Mouse (Mus musculus) T-helper 1 cell (primary cell): ENCODE results near the gene Rps10.
"Not testable (repeated sequence)": the region's sequence is repeated elsewhere in the genome, so short reads cannot be mapped to it uniquely, and the experiment has no call there.

Experiments
- in situ Hi-C: fragments of 300-600 bp; cut with MboI, MseI; formaldehyde crosslinking; loops from one replicate; pipeline ENCODE4 v1.15.1; 2025; ENCODE audit warnings: high pct_unique_total_duplicates

The Rps10 gene

GRCm38 (mm10) chr17:27643756-27644155, 7.3 kb upstream of the Rps10 start:
- in situ Hi-C loops = no loop called here

DNA sequence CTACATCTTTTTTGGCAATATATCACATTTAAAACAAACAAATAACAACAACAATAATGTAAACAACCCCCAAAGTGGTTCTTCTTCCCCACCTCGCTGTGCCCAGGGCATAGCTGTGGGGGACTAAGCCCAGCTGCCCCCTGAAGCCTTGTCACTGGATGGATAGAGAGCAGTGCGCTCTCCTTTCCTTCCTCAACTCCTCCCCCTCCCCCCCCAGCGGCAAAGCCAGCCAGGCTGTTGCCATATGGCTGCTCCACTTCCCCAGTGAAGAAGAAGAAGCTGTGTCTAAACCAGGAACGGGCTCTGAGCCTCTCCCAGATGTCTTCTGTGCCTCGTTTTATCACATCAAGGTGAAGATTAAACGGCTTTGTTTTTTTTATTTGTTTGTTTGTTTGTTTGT, 6.6 kb upstream of the Rps10 start:
- in situ Hi-C loops = no loop called here

- in situ Hi-C loops = no loop called here
These were observed 6.1 kb upstream of the Rps10 start for GRCm38 (mm10) chr17:27642491-27643062.

- in situ Hi-C loops = not testable (repeated sequence)
These were observed 3.4 kb upstream of the Rps10 start for GRCm38 (mm10) chr17:27639851-27640250.

DNA sequence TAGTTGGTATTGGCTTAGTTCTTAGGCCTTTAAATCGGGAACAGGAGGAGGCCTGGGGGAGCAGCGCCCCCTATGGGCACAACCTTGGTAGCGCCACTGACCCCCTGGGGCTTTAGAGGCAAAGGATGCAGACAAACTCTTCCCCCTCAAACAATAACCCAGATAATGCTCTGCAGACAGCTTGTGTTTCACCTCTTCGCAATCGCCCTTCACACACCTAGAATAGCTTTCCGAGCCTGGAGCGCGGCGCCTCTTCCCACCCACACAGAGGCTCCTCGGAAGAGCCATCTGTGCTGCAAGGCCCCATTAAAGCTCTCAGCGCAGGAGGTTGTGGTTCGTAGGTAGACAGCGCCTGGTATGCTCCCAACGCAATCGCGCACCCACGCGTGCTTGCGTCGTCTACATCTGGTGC, 2.5 kb upstream of the Rps10 start:
- in situ Hi-C loops = no loop called here

DNA sequence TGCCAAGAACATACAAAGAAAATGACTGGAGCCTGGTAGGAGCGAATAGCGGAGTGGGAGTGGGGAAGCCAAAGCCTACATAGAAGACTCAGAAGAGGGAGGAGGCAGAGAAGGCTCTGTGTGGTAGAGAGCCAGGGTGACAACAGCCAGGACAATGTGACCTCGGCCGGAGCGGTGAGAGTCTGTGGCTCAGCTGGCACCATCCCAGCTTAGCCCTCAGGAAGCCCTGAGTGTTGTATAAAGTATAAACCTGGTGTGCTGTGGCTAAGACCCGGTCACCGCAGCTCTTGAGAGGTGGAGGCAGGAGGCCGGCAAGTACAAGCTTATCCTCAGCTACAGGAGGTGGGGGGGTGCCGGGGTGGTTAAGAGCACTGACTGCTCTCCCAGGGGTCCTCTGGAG, 864 bp upstream of the Rps10 start:
- in situ Hi-C loops = no loop called here

DNA sequence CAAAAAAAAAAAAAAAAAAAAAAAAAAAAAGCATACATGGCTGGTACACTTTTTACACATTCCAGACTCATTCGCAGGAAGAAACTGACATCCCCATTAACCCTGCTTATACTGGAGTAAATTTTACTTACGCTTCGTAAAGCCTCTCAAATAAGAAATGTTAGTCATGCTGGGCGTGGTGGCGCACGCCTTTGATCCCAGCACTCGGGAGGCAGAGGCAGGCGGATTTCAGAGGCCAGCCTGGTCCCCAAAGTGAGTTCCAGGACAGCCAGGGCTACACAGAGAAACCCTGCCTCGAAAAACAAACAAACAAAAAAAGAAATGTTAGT, 930 bp downstream of the Rps10 start:
- in situ Hi-C loops = not testable (repeated sequence)

DNA sequence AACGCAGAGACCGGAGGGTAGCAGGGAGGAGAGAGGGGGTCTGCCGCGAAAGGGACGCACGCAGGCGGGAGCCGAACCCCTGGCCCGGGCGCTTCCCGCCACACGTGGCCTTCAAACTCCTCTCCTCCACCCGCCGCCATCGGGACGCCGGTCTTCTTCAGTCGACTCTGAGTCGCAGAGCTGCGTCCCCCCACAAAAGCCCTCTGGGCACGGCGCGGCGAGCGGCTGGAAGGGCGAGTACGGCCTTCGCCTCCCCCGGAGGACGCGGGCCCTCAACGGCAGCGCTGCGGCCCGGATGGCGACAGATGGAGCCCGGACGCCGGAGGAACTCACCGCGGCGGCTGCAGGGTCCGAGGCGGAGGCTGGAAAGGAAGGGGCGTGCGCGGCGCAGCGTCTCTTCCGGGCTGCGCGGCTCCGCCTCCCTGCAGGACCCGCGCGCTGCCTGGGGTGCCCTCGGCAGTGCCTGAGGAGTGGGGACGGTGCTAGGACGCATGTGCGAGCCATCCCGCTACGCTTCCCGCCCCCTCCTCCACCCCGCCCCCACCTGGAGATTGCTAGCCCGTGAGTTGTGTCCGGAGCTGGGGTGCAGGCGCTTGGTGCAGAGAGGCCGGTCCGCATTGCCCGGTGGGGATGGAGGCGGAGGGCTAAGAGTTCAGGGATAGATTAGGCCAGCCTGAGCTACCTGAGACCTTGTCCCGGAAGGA, 1.4 kb downstream of the Rps10 start, which contains the start of gene RPS10-NUDT3:
TSS of gene RPS10-NUDT3 (minus strand) at position 352 of the 704 bp plus-strand sequence.
- in situ Hi-C loops = no loop called here

DNA sequence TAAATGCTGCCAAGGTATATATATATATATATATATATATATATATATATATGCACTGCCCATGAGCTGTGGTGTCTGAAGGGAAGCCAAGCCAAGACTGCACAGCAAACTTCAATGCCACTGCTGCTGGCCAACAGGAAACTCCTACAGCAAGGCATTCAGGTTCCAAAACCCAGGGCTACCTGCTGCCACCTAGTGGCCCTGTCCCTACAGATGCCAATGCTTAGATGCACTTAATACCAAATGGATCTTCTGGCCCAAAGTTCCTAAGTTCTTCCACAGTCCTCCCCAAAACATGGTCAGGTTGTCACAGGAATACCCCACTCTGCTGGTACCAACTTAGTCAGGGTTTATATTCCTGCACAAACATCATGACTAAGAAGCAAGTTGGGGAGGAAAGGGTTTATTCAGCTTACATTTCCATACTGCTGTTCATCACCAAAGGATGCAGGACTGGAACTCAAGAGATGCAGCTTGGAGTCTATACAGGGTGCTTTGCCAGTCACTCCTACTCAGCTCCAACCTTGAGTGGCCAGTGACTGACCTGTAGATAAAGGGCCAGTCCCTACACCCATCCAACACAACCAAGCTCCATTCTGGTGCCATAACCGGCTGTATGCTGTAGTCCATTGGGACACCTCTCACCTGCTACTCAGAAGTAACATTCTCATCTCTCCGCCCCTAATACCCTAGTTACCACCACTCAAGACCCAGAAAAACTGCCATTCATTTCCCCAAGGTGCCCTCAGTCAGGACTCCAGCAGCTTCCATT, 7.0 kb downstream of the Rps10 start:
- in situ Hi-C loops = no loop called here

DNA sequence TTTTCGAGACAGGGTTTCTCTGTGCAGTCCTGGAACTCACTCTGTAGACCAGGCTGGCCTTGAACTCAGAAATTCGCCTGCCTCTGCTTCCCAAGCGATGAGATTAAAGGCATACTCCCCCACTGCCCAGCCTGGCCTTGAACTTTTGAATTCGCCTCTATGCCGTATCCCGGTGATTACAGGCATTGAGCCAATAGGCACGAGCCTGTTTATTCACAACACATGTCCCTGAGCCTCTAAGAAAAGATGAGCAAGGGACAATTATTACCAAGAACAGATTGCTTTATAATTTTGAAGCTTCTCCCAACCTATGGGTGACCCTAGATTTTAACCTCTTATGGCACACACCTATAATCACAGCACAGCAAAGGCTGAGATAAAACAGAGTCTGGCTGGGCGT, 8.1 kb downstream of the Rps10 start:
- in situ Hi-C loops = no loop called here

DNA sequence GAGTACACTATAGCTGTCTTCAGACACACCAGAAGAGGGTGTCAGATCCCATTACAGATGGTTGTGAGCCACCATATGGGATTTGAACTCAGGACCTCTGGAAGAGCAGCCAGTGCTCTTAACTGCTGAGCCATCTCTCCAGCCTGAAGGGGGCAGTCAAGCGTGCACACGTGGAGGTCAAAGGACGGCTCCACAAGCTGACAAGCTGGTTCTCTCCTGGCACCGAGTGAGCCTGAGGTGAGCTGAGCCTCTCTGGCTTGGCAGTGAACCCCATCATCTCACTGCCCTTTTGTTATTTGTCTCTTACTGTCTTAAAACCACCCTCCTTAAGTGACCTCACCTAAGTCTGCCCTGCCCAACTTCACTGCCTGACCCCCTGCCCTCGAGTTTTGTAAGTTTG, 9.0 kb downstream of the Rps10 start:
- in situ Hi-C loops = no loop called here

GRCm38 (mm10) chr17:27626681-27627080, 9.8 kb downstream of the Rps10 start:
- in situ Hi-C loops = no loop called here

GRCm38 (mm10) chr17:27625455-27626251, 10.8 kb downstream of the Rps10 start:
- in situ Hi-C loops = no loop called here

DNA sequence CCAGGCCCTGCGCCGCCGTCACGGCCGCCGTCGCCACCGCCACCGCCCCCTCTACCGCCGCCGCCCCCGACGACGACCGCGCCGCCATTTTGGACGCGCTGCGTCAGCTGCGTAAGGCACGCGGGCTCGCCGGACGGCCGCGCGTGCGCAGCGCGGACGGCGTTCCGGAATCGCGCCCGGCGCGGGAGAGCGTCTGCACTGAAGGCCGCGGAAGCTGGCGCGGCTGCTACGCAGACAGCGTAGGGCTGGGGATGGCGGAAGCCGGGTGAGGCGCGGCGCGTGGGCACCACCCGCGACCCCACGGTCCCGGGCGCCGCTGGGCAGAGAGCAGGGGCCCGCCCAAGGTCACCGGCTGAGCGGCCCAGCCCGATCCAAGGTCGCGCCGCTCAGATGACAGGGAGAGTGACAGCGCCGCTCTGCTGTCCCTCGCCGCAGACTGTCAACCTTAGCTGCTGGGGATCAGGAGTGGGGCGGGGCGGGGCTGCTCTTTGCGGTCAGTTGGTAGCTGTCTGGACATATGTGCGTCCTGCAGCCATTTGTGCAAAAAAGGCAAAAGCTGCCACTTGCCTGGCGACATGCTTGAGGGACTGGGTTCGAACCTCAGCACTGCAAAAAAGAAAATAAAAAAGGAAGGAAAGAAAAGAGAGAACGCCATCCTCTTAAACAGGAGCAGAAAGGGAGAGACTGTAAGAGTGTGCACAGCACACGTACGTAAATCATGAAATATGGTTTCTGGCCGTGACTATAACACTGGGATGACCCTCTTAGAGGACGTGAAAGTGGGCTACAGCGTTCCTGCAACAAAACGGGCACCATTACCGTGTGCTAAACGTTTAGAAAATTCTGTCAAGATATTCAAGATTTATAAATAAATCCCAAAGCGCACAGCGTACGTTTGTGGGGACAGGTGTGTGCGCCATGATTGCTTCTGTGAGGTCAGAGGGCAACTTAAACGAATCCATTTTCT, 12.8 kb downstream of the Rps10 start, which contains the start of gene Nudt3:
TSS of gene Nudt3 (minus strand) at position 136 of the 967 bp plus-strand sequence.
- in situ Hi-C loops = no loop called here

DNA sequence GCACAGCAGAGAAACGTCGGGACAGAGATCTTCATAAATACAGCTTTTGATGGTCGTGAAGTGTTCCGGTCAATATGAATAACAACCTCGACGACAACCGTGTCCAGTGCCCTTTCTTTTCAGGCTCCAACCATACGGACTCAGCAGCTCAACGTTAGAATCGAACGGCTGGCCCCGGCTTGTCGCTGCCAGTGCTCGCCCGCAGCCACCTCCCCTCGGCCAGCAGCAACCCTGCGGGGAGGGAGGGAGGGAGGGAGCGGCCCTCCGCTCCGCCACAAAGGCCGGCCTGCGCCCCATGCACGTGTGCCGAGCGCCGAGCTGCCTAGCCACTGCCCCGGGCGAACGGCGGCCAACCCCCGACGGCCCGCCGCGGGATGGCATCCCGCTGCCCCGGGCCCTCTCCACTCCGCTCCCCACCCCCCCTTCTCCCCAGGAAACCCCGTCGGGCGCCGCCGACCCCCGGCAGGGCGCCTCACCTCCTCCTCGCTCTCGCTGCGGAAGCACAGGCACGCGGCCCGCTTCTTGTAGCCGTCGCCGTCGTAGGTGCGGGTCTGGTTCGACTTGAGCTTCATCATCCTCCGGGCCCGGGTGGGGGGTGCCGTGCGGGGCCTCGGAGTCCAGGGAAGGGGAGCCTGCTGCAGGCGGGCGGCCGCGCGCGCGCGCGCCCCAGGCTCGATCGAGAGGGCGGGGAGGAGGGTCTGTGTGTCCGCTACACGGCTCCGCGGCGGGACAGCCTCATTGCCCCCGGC, 13.7 kb downstream of the Rps10 start:
- in situ Hi-C loops = no loop called here

GRCm38 (mm10) chr17:27621705-27622531, 14.6 kb downstream of the Rps10 start:
- in situ Hi-C loops = no loop called here

DNA sequence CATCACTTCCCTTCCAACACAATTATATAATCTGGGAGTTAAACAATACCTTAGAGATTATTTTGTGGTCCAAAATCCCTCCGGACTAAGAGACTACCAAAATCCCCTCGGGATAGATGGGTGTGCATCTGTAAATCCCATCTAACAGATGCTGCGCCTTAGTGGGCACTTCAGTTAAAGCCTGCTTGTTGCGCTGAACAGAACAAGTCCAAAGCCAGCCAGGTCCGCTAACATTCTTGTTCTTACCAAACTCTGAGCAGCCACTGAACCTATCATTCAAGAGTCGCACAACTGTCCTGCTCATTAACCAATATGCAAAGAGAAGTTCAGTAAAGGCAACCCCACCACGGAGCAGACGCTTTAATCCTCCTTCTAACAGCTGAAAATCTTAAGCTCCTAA, 15.3 kb downstream of the Rps10 start:
- in situ Hi-C loops = no loop called here

DNA sequence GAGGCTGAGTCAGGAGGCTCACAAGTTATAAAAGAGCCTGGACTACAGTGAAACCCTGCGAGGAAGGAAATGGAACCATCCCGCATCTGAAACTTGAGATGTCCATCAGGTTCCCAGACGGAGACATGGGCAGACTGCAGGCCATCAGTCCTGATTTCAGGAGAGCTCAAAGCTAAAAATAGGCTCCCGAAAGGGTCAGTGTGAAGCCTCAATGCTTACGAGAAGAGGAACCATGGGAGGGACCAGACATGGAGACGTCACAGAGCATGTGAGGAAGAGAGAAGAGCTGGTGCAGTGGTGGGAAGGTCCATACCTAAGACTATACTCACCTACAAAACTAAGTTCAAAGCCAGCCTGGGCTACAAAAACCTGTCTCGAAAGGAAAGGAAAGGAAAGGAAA, 21.1 kb downstream of the Rps10 start:
- in situ Hi-C loops = loop anchor here (5.0 kb wide), 1 partner anchor 48 kb away; the partner anchor contains the start of gene AI413582

GRCm38 (mm10) chr17:27613016-27613415, 23.5 kb downstream of the Rps10 start:
- in situ Hi-C loops = no loop called here
